Mouse (Mus musculus): ENCODE results near the gene Ttf2.

GRCm38 (mm10) chr3:100951531-100951930, 17.9 kb downstream of the Ttf2 start:
- TF ChIP-seq CTCF (IDR thresholded peaks at IDR 0.05; ENCODE audit: extremely low read depth, insufficient read length, insufficient replicate concordance, low read depth, low read length) (no peak), POLR2A (IDR thresholded peaks at IDR 0.05; ENCODE audit: low read depth, low read length) (no peak)

Measured in small intestine, adult 2 months (tissue).